Mouse (Mus musculus) hindbrain, embryonic 11.5 days (tissue): Measurements from ENCODE around the gene Osbpl10. TPM values are rescaled to one million over a fixed set of nuclear protein-coding genes. Genes with fewer than 3 reads are reported as not detected.

ENCODE experiments used
- ATAC-seq: fragments of 200-750 bp; cut with Nextera tagmentation; 2 replicates; pipeline ENCODE4 v1.8.0; 2017; ENCODE audit warnings: mild to moderate bottlenecking, moderate TSS enrichment, moderate library complexity; ENCODE audit not compliant: low FRiP score
- DNase-seq: peaks from one replicate; pipeline ENCODE4 v3.0.0-alpha.2; 2015; ENCODE audit warnings: low spot score
- H3K27ac ChIP-seq: fragments of 300-500 bp; sonication (generic); 2 replicates; pipeline ENCODE4 v1.5.1; 2014; ENCODE audit warnings: mild to moderate bottlenecking, low read depth, low read length
- H3K27me3 ChIP-seq: fragments of 300-500 bp; sonication (generic); 2 replicates; pipeline ENCODE4 v1.6.1; 2014; ENCODE audit warnings: mild to moderate bottlenecking, low read length, moderate library complexity, mixed read lengths; ENCODE audit not compliant: control insufficient read depth, insufficient read depth
- H3K36me3 ChIP-seq: fragments of 300-500 bp; sonication (generic); 2 replicates; pipeline ENCODE4 v1.6.1; 2014; ENCODE audit warnings: mild to moderate bottlenecking, low read length, moderate library complexity, mixed read lengths; ENCODE audit not compliant: control insufficient read depth, insufficient read depth
- H3K4me1 ChIP-seq: fragments of 300-500 bp; sonication (generic); replicated peaks from 2 replicates; pipeline ENCODE4 v1.6.1; 2014; ENCODE audit warnings: low read length, mixed read lengths; ENCODE audit not compliant: control insufficient read depth, insufficient read depth
- H3K4me2 ChIP-seq: fragments of 300-500 bp; sonication (generic); replicated peaks from 2 replicates; pipeline ENCODE4 v1.6.1; 2014; ENCODE audit warnings: mild to moderate bottlenecking, low read depth, low read length
- H3K4me3 ChIP-seq: fragments of 300-500 bp; sonication (generic); 2 replicates; pipeline ENCODE4 v1.5.1; 2014; ENCODE audit warnings: low read depth, low read length
- H3K9ac ChIP-seq: fragments of 300-500 bp; sonication (generic); 2 replicates; pipeline ENCODE4 v1.6.1; 2014; ENCODE audit warnings: low read depth, low read length
- H3K9me3 ChIP-seq: fragments of 300-500 bp; sonication (generic); 2 replicates; pipeline ENCODE4 v1.6.1; 2016; ENCODE audit warnings: low read length; ENCODE audit not compliant: control insufficient read depth
- WGBS: fragments of 180-500 bp; shearing (Covaris S2); extraction: QIAGEN DNeasy Blood & Tissue Kit; methylation state at CpG from one replicate; pipeline ENCODE4 v1.1.7; 2014; 5-methylcytosine and 5-hydroxymethylcytosine counted together
- polyA plus RNA-seq: library from polyadenylated mRNA; unstranded; fragments of >200 nt; fragmentation: Nextera tagmentation; extraction: Ambion mirVana; gene quantifications from 2 replicates; pipeline ENCODE4 v1.2.1, GENCODE M21; 2014

Osbpl10 gene
- polyA plus RNA-seq, 1 experiment from 2014 or later: 1.1 TPM

DNA sequence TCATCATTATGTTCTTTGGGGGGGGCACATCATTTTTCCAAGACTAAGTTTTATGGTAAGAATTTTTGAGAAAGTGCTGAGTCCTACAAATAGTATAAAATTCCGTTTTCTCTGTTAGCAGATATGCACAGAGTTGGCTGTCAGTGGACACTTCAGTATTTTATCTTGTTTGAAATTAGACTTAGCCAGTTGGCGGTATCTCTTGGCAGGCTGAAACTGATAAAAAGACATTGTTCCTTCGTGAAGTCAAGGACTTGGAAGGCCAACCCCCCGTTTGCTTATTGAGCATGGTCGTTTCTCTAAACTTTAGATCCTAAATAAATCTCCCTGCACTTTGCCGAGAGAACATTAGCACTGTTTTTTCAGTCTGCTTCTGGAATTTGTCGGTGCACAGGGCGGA lies 185.3 kb downstream of the Osbpl10 start:
- no peak for DNase-seq
- Histone ChIP-seq H3K4me2 (no peak overlapping the region), H3K9ac (no peak overlapping the region), H3K9me3 (no peaks in the 10 kb centered on the region), H3K4me3 (no peak overlapping the region), H3K4me1 (no peaks in the 10 kb centered on the region), H3K36me3 (no peaks in the 10 kb centered on the region), H3K27ac (no peak overlapping the region), H3K27me3 (no peaks in the 10 kb centered on the region)
- WGBS: 89% methylated on average over 8 of the region's 8 CpGs
- ATAC-seq: no peak

DNA sequence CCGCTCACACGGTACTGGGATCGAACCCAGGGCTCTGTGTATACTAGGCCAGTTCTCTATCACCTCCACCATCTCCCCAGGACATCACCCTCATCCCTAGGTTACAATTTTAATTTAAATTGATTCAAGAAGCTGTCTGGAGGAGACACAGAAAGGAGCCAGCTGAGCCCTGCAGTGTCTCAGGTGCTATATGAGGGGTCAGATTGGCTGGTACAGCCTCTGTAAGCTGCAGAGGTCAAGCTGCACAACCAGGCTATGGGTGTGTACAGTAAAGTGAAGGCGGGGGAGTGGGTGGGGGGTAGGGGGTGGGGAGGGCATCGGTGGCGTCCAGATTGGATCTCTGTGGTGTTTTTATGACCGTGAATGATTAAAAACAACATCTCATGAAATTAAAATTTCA lies 186.0 kb downstream of the Osbpl10 start:
- Histone ChIP-seq H3K27ac (no peak overlapping the region), H3K4me3 (no peak overlapping the region), H3K36me3 (no peaks in the 10 kb centered on the region), H3K9me3 (no peaks in the 10 kb centered on the region), H3K4me1 (no peaks in the 10 kb centered on the region), H3K27me3 (no peaks in the 10 kb centered on the region), H3K4me2 (no peak overlapping the region), H3K9ac (no peak overlapping the region)
- WGBS: 78% methylated on average over 7 of the region's 7 CpGs
- ATAC-seq: peak; percentile 67; the same call in 1 of the 2 replicates
- DNase-seq: no peak

DNA sequence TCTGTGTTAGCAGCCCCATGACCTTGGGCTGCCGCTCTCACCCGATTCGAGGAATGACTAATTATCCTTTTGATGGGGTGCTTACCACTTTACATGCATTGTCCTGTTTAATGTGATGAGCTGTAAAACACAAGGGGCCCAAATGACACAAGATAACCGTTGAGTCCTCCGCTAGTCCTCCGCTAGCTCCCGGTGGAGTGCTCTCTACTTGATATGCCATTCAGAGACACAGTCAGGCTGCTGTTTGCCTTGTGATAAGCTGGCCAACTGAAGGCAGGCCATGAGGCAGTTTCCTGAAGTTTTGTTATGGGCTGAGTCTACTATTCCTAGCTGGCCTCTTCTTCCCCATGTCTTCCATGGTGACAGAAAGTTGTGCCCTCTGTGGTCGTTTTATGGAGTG lies 187.6 kb downstream of the Osbpl10 start:
- Histone ChIP-seq H3K9me3 (no peaks in the 10 kb centered on the region), H3K4me3 (no peak overlapping the region), H3K36me3 (no peaks in the 10 kb centered on the region), H3K27me3 (no peaks in the 10 kb centered on the region), H3K4me1 (no peaks in the 10 kb centered on the region), H3K9ac (no peak overlapping the region), H3K27ac (0 out of 2 replicates have a peak overlapping the region, but pooled peaks have one; percentile 30), H3K4me2 (no peak overlapping the region)
- no peak for DNase-seq
- no peak for ATAC-seq
- 51% methylated on average over 8 of the region's 8 CpGs for WGBS

DNA sequence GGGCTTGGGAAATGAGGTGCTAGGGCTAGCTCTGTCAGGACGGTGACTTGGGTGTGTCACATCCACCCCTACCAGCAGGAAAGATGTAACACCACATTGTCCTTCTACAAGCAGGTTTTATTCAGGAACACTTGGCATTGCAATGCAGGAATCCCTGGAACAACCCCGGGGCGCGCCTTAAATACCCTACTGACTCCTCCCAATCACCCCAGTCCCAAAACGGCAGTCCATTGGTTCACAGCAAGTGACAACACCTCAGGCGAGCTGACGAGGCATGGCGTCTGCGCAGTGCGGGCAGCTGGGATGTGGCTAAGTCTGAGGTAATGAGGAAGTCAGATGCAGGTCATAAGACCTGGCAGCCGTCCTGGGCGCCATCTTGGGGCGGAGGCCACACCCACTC lies 191.2 kb downstream of the Osbpl10 start:
- ATAC-seq: no peak
- DNase-seq: no peak
- Histone ChIP-seq H3K27me3 (no peaks in the 10 kb centered on the region), H3K9me3 (no peaks in the 10 kb centered on the region), H3K4me2 (no peak overlapping the region), H3K4me3 (no peak overlapping the region), H3K27ac (no peak overlapping the region), H3K36me3 (no peaks in the 10 kb centered on the region), H3K9ac (no peak overlapping the region), H3K4me1 (no peaks in the 10 kb centered on the region)
- WGBS: 91% methylated on average over 13 of the region's 13 CpGs

DNA sequence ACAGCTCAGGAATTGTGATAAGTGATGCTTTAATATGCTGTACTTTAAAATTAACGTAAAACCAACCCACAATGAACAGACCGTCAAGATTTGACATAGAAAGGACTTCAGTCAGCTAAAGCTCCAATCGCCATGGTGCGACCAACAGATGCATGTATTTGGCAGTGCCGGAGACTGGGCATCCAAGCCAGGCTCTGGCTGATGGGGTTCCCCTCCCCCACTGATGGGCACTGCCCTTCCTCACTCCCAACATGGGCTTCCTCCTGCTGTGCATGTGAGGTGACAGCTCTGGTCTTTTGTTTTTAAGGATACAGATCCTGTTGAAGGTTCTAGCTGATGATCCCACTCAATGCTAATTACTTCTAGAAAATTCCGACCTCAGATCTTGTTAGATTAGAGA lies 193.7 kb downstream of the Osbpl10 start:
- H3K9ac ChIP-seq: no peak overlapping the region
- no peak overlapping the region for H3K4me3 ChIP-seq
- no peak for DNase-seq
- no peak for ATAC-seq
- WGBS: 93% methylated on average over 6 of the region's 6 CpGs
- no peaks in the 10 kb centered on the region for H3K4me1 ChIP-seq
- no peak overlapping the region for H3K4me2 ChIP-seq
- H3K9me3 ChIP-seq: no peaks in the 10 kb centered on the region
- no peak overlapping the region for H3K27ac ChIP-seq
- H3K36me3 ChIP-seq: no peaks in the 10 kb centered on the region
- H3K27me3 ChIP-seq: no peaks in the 10 kb centered on the region

DNA sequence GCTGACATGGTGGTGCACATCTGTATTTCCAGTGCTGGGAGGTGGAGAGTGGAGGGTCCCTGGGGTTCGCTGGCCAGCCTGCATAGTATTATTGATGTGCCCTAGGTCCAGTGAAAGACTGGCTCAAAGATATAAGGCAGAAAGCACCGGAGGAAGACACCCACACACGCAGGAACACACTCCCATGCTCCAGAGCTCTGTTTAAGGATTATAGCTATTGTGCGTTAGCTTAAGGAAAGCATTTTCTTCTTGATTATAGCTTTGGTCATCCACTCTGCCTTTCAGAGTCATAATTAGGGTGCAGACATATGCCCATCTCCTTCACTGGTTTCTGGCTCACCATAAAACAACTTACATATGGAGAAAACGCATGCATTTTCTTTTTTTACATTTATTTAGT lies 200.8 kb downstream of the Osbpl10 start:
- Histone ChIP-seq H3K4me1 (no peaks in the 10 kb centered on the region), H3K36me3 (no peaks in the 10 kb centered on the region), H3K27me3 (no peaks in the 10 kb centered on the region), H3K9me3 (no peaks in the 10 kb centered on the region), H3K4me3 (no peak overlapping the region), H3K27ac (no peak overlapping the region), H3K9ac (no peak overlapping the region), H3K4me2 (no peak overlapping the region)
- 91% methylated on average over 5 of the region's 5 CpGs for WGBS
- DNase-seq: no peak
- no peak for ATAC-seq

DNA sequence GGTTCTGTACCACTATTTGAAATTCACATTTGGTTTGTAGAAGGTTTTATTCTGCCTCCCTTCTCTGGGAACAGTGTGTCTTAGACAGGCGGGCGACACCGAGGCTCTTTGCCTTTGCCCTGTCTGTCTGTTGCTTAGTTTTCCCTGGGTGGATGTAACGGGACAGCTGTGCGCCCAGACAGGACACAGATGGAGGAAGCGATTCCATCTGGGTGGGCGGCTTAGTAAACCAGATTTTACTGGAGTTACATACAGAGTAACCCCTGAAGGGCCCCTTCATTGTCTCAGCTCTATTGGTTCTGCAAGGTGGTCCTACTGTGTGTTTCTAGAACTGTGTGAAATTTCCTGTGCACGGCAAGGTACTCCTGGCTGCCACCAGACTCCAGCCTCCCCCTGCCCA lies 201.6 kb downstream of the Osbpl10 start:
- Histone ChIP-seq H3K9ac (no peak overlapping the region), H3K4me2 (no peak overlapping the region), H3K27me3 (no peaks in the 10 kb centered on the region), H3K4me3 (no peak overlapping the region), H3K4me1 (no peaks in the 10 kb centered on the region), H3K27ac (no peak overlapping the region), H3K36me3 (no peaks in the 10 kb centered on the region), H3K9me3 (no peaks in the 10 kb centered on the region)
- WGBS: 74% methylated on average over 8 of the region's 8 CpGs
- DNase-seq: peak; percentile 19
- ATAC-seq: no peak

DNA sequence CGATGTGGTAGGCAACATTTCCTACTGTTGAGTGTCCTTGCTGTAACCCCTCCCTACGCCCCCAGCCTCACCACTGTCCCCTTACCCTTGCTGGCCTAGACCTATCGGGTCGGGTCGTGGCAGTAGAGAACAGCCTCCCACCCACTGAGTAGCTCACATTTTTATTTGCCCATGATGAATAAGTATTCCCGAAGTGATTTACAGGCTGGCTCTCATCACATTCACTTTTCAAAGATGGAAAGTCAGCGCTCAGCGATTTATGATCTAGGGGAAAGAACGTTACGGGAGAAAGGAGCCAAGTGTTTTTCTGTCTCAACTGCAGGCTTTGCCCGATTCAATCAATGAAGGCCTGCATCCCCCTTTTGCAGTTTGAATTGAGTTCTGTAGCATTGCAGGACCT lies 208.0 kb downstream of the Osbpl10 start:
- H3K36me3 ChIP-seq: no peaks in the 10 kb centered on the region
- H3K9me3 ChIP-seq: no peaks in the 10 kb centered on the region
- no peaks in the 10 kb centered on the region for H3K4me1 ChIP-seq
- H3K4me3 ChIP-seq: no peak overlapping the region
- no peak overlapping the region for H3K27ac ChIP-seq
- WGBS: 73% methylated on average over 11 of the region's 11 CpGs
- H3K9ac ChIP-seq: no peak overlapping the region
- H3K4me2 ChIP-seq: no peak overlapping the region
- no peaks in the 10 kb centered on the region for H3K27me3 ChIP-seq
- ATAC-seq (no peak), DNase-seq (no peak)

DNA sequence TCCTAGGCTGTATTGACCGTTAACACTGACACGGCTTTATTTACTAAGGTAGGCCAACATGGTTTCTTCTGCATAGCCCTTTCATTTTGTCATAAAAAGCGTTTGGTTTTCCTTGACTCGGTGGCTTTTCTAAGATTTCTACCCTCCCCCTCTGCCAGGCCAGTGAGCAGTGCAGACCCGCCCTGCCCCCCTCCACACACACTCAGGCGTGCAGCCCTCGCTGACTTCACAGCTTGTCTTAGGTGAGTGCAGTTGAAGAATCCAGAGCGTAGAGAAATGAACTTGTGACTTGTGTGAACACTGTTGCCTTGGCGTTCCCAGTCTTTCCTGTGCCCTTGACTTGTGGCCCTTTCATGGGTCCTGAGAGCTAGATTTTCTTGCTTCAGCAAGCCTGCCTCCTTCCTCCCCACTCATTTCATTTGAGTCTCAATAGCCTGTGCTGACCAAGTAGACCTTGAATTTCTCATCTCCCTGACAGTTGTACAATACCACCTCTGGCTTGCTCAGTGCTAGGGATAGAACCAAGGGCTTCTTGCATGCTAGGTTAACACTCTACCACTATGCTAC lies 212.1 kb downstream of the Osbpl10 start:
- no peak overlapping the region for H3K4me3 ChIP-seq
- no peak overlapping the region for H3K27ac ChIP-seq
- ATAC-seq: no peak
- no peaks in the 10 kb centered on the region for H3K4me1 ChIP-seq
- H3K9ac ChIP-seq: no peak overlapping the region
- H3K4me2 ChIP-seq: no peak overlapping the region
- no peaks in the 10 kb centered on the region for H3K27me3 ChIP-seq
- 85% methylated on average over 9 of the region's 9 CpGs for WGBS
- DNase-seq: no peak
- H3K36me3 ChIP-seq: no peaks in the 10 kb centered on the region
- no peaks in the 10 kb centered on the region for H3K9me3 ChIP-seq
